Mouse (Mus musculus) layer of hippocampus, adult 9-11 months (tissue): ENCODE results near the gene Gucy2g.

Experiments used
- DNase-seq: peaks from one replicate; pipeline ENCODE4 v3.0.0; 2022

The Gucy2g gene

DNA sequence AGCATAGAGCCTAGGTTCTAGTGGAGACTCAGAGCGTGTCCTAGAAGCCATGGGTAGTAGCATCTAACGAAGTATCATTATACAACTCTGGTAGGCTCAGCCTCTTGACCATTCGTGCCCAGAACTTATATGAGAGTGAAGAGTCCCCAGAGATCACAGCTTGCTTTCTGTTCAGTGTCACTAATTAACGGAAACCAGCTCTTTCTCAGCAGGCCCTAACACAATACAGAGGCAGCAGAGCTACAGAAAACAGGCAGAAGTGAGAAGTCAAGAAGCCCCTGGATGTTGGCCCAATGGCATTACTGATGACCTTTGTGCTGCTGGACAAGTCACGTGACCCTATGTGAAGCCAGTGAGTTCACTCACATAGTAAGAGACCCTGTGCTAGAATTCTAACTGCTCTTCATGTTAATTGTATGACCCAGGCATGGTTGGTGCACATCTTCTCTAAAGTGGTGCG, at the start of gene Gucy2g:
Gene Gucy2g (minus strand): TSS at position 51 of the 460 bp plus-strand sequence.
- DNase-seq: no peak

DNA sequence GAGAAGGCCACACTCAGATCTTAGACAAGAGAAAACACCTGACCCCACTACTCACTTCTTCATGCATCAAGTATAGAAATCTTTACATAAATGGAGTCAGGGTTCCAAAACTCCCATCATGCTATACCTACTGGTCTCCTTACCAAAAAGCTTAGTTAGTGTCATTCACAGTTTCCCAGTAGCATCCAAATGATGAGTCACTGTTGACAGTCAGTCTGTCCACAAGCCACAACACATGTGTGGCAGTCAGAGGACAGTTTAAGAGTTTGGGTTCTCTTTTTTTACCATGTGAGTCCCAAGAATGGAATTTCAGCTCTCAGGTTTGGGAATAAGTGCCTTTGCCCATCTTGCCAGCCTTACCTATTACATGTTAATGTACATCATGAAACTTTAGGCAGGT, 47.9 kb upstream of the Gucy2g start:
- no peak for DNase-seq

DNA sequence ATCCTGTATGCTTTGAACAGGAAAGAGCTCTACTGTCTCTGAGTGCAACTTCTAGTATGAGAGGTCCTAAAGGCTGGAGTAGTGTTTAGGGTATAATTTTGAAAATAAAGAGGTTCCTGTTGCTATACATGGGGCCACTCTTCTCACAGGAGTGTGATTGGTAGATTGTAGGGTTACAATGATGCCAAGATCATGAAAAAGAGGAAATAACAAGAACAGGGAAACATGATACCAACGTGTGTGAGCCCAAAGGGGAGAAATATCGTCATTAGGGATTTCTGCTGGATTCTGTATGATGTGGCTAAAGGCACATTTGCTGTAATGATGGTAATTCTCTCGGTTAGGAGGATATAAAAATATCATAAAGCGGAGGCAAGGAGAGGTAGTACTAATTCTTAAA, 45.0 kb upstream of the Gucy2g start:
- no peak for DNase-seq

DNA sequence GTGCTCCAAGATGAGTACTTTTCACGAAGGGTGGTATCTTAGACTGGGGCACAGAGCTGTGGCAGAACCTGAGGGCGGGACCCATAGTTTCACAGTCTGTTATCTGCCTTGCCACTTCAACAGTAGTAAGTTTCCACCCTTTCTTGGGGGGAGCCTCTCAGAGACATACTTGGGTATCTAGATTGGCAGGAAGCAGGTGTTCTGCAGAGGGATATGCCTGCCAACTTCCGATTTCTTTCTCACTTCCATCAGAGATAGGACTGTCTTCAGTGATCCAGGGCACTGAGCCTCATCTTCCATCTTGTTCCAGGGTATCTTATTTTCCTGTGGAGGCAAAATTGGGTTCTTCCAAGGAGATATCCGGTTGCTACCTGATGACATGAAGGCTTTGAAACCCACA, 43.1 kb upstream of the Gucy2g start:
- DNase-seq: no peak

DNA sequence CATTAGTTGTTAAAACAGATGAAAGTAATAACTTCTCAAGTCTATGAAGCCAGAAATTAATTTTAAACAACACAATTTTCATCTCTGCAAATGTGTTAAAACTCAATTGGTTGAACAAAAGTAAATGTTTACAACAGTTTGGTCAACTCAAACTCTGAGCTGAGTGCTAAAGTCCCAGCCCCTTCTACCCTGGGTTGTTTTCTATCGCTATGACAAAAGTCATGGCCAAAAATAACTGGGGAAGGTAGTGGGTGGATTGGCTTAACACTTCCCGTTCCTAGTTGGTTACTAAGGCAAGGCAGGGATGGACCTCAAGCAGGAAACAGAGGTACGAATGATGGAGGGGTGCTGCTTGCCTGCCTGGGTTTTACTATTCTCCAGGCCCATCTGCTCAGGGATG, 35.7 kb upstream of the Gucy2g start:
- DNase-seq: no peak

DNA sequence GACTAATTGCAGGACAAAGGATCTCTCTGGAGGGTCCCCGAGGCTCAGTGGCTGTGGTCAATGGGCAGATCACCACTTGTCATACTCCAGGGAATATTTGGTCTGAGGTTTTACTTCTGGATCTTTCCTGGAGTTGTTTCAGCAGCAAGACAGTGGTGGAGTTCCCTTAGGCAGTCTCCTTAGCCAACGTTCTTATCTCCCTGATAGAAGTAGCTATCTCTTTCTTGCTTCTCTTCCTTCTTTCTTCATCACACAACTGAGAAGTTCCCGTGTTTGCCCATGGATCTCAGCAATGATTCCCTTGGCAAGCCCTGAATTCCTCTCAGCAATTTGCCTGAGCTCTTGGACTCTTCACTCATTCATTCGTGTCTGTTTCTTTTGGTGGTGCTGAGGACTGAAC, 35.1 kb upstream of the Gucy2g start:
- no peak for DNase-seq

DNA sequence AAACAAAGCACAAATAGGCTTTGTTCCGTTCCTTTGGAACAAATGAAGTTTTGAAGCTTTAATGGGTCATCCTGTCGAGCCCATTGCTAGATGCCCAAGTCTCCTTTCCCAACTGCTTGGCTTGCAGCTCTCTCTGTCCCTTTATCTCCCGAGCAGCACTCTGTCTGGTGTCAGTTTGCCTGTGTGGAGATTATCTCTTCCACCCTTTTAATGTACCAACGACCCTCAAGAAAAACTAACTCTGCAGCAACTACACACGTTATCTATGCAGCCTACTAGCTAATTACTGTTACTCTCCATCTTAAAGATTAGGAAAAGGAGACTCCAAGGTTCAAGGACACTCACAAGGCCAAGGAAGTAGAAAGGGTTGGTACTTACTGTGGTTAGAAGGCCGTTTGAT, 32.3 kb upstream of the Gucy2g start:
- DNase-seq: no peak

DNA sequence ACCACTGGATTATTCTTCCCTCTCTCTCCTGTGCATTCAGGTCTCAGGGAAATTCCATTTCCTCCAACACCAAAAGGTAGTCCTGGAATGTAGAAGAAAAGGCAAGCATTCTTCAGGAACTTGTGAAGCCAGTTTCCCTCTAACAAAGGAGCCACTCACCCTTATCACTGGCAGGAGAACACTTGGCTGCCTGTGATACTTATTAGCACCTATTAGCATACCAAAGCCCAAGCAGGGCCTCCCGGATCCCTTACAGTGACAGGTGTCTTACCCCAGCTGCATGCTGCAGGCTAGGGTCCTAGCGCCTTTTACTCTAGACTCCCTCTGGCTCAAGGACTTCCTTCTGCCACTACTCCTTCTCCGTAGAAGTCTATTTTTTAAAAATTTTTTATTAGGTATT, 30.4 kb upstream of the Gucy2g start:
- no peak for DNase-seq

DNA sequence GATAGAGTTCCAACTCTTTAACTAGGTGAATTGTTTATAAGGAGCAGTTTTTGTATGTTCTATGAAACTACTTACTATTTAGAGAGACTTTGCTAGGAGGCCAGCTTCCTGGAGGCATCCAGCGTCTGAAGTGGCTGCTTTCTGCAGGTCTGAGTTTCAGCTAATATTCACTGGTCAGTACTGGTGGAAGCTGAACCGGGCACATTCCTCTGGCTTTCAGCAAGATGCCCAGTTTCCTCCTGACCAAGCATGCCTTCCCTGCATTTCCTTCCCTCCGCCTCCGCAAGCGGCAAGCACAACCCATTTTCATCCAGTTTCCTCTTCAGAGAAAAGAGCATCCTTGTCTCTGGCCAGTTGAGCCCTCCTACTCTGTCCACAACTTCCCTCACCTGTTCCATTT, 28.0 kb upstream of the Gucy2g start:
- DNase-seq: no peak

DNA sequence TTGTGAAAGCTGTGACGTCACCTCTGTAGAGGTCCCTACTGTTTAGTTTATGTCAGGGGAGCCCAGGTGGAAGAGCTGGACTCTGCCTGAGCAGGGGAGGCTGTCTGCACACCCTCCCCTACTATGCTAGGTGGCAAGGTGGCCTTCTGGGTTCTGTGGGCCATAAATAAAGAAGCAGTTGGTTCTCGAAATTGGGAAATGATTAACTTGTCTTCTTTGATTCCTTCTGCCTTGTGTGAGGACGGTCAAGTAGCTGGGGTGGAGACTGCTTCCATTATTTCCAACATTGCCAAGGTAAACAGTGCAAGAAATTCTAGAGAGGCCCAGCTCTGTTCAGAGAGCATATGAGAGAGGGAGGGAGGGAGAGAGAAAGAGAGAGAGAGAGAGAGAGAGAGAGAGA, 27.1 kb upstream of the Gucy2g start:
- DNase-seq: no peak

DNA sequence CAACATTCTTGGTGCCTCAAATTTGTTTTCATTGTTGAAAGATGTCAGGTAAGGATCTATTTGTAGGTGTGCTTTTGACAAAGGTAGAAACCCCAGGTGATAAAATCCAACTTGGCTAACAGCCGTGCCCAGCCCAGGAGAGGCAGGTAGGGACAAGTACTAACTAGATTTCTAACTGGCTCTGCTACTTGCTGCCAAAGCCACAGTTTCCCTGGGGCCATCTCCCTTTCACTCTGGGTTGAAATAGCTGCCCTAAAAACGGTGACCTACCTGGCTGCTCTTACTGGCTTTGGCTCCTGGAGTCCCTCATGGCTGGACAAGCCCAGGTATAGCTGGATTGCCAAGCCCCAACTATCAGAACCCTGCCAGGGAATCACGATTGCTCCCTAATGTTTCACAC, 25.8 kb upstream of the Gucy2g start:
- DNase-seq: no peak

DNA sequence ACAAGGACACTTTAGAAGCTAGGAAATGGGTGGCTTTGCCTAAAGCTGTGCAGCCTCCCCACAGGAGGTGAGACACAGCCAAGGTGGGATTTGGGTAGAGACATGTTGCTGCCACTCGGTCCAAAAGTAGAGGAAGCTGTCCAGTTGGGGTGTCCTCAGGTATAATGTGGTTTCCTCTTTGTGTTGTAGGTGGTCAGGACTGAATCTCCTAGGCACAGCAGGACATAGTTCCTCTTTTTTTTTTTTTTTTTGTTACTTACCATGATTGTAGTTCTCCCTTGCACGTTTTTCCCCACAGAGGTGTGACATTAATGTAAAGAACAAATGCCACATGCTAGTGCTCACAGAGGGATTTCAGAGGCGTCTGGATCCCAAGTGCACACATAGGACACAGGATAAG, 24.2 kb upstream of the Gucy2g start:
- no peak for DNase-seq

DNA sequence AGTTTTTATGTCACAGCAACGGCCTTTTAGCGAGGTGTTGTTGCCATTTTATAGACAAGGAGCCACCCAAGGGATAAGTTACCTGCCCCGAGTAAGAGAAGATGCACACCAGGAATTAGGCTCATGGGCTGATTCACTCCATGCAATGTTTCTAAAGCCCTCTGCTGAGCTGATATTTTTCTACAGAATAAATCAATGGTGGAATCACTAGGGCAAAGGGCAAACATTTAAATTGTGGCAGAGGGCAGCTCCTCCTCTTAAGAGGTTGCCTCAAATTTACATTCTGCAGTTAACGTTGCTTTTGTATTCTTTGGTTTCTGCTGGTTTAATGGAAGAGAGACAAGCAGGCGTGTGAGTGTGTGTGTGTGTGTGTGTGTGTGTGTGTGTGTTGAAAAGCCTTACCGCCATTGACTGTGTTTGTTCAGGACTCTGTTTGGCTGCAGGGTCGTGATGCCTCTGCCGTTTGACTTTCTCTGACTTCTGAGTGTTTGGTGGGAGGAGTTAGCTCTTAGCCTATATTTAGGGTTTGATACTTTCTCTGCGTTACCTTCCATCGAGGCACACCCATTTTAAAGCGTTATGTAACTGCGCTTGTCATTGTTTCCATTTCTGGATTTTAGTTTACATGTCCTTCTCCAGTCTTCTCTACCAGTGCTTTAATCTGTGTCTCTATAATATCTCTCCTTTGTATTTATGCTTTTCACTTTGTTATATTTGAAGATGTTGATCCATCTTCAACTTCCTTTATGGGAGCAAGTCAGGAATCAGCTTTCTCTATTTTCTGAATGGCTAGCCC, 19.6 kb upstream of the Gucy2g start:
- no peak for DNase-seq

DNA sequence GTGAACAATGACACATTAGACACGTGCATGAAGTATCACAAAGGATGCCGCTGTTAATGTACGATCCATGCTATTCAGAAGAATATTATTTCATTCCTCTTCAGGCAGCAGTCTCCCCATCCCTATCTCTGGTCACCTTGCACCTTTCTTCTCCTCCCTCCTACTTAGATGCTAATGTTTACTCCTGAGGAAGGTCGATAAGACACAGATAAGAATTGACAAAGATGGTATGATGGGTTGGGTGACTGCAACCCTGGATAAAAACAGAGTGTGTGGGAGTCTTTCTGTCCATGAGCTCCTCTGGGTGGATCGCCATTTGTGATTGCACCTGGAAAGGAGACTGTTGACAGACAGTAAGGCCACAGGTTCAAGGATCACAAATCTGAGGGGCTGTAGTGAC, 17.5 kb upstream of the Gucy2g start:
- no peak for DNase-seq

DNA sequence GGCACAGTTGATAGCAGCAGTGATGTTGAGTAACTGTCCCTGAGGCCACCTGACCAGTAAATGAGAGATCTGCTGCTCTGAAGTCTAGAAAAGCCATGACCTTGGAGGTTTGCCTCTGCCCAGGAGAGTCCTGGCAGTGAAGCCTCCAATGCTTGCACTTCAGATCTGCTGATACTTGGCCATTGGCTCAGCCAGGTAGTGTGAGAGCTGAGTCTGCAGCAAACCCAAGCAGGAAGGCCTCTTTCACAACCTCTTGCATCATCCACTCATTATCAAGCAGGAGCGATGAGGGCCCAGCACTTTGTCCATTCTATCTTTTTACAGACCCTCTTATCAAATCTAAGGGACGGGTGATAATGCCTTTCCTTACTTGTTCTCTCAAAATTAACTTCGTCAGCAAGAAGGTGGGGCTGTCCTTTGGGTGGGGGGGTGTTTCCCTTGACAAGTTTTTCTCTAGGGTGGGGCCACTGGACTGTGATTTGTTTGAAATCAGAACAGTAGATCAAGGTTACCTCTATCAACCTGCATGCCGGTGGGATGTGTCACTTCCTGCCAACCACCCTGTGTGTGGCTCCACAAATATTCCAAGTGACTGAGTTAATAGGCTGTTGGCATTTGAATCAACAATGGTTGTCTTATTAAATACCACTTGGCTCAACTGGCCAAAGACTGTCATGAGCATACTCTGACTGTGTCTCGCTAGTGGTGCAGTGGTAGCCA, 16.8 kb upstream of the Gucy2g start:
- DNase-seq: no peak

DNA sequence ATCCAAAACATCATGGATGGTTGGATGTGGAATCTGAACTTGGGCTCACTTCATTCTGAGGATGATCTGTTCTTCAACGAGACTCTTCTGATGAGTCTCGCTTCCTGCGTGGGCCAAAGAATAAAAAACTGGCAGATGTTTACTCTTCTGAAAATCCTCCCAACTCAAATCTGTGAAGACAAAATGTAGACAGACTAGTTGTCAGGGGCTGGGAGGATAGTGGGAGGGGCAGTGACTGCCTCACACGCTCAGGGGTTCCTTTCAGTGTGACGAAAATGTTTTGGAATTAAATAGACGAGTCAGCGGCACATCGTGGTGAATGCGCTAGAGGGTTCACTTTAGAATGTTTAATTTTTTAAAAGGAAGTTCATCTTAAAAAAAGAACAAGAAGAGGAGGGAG, 15.1 kb upstream of the Gucy2g start:
- DNase-seq: peak; percentile 47

DNA sequence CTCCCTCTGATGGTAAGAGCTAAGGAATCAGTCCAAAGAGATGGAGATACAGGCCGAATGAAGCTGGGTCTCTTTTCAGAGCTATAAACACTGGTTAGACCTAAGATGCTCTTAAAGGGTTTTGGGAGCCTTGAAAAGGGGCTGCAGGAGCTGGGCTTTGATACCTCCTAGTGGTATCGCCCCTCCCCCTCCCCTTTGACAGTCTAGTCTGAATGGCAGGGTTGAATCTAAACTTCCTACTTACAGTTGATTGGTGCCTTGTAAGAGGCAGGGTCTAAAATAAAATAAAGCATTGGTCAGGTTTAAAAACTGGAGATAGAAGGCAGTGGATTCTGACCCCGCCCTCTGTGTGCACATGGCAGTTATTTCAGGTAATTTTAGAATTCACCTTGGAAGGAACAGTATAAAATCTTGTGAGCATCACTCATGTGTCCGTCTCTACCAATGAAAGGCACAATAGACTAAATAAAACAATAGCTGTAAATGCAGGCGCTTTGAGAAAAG, 13.5 kb upstream of the Gucy2g start:
- peak; percentile 45 for DNase-seq

DNA sequence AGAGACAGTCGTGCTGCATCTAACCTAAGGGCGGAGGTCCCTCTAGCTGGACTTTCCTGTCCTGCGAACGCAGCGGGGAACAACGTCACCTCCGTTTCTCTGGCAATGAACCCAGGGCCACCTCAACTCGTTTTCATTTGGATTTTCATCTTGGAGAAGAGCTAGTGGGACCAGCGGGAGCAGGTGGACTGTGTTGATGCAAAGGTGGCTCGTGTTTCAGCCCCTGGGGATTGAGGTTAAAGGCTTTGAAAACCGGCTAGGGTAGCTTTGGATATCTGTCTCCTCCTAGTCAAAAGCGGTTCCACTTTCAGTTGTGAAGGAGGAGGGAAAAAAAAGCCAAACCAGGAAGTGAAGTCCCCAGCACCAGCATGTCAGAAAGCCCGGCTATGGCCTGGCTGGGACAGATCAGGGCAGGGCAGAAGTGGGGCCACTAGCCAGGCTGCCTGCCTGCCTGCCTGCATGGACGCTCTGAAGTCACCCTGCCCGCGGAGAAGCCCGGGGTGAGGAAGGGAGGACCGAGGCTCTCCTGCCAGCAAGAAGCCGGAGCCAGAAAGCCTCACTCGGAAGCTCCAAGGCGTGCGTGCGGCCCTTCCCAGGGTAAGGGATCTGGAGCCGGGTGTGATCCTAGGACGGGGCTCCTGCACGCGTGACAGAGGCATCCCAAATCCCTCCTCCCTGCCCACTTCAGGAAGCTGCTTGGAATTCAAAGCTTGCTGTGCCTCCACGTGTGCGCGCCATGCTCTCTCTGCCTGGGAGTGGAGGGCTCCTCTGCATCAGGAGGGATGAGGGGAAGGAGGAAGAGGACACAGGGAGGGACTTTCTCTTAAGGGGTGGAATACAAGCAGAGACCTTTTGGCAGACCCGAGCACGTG, 12.8 kb upstream of the Gucy2g start:
- peak; percentile 47 for DNase-seq

DNA sequence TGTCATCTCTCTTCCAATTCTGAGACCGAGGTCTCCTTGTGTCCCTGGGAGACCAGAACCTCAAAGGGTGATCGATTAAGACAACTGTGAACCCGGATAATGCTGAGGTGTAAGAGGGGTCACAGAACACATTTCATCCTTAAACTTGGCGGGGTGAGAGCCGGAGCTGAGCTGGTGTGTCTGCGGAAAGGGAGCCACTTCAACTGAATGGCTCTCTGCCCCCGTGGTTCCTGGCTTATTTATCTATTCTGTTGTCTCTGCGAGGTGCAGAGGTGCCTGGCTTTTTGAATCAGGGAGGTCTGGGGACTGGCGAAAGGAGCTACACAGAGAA, 12.2 kb upstream of the Gucy2g start:
- no peak for DNase-seq

DNA sequence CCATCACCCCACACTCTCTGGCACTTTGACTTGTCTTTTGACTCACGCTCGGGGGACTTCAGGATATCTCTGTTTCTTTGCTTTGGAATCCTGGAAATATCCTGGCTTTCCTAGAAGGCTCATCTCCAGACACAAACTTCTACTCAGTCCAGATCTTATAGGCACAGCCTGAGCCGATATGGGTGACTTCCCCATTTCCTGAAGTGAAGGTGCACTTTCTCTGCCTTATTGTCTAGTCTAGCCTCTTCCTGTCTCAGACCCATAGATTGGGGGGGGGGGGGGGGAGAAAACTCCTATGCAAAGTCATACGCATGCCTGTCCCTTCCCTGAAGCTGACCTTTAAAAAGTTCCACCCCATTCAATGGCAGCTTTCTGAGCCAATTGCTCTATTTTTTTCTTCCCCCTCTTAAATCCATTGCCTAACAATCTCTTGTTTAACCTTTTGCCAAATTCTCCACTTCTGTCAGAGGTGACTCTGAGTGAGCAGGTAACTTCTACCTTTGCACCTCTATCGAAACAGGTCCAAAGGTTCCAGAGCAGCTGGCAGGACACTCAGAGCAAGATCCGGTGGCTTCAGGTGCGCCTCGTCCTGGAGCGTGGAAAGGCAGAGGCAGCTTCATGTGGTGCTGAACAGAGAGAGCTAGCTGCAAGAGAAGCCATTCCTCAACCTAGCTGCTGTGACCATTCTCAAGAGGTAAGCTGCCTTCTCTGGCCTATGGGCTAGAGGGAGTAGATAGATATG, 10.5 kb upstream of the Gucy2g start, which contains the start of gene Acsl5:
Gene Acsl5 (plus strand): TSS at position 556 of the 742 bp plus-strand sequence.
- no peak for DNase-seq

DNA sequence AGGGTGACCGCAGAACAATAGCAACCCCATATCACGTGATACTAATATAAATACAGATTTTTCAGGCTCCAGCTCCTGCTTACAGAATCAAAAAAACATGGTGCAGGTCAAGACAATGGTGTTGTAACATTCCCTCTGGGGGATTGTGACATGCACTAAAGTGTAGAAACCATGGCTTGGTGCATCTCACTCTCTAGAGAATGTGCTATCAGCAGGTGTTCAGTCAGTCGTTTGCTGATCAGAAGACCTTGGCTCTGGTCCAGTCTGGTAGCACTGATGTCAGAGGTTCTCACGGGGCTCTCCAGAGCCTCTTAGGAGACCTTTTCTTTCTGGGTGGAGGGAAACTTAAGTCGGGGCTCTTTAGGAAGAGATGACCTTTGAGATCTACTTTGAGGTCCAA, 9.4 kb upstream of the Gucy2g start:
- no peak for DNase-seq

DNA sequence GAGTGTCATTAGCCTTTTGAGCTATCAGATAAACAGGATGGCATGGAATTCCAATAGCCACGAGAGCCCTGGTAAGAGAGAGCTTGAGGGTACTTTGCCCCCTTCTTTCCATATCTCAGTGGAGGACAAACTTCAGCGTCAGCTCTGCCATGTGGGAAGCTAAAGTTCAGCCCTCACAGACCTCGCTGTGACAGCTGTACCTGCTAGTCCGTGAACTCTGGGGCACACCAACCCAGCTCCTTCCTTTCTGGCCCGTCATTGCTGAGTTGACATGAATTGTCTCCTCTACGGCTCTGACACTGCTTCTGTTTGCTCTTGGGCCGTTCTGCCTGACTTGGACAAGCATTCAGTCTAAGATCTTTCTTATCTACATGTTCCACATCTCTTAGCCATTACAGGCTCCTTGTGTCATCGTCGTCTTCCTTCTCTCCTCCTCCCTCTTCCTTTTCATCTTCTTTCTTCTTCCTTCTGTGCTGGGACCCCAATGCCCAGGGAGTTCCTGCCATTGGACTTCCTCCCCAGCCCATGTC, 7.0 kb upstream of the Gucy2g start:
- DNase-seq: no peak
